Mouse (Mus musculus): ENCODE measurements around the gene Tpte. TPM values are rescaled to one million over a fixed set of nuclear protein-coding genes. Genes with fewer than 3 reads are reported as not detected.
A peak's percentile ranks its signal among the peaks of the same experiment; 100 is the strongest.

Tpte gene
- polyA plus RNA-seq (2015; fragmentation: Nextera tagmentation; extraction: Ambion mirVana) = not detected in 2 replicates

DNA sequence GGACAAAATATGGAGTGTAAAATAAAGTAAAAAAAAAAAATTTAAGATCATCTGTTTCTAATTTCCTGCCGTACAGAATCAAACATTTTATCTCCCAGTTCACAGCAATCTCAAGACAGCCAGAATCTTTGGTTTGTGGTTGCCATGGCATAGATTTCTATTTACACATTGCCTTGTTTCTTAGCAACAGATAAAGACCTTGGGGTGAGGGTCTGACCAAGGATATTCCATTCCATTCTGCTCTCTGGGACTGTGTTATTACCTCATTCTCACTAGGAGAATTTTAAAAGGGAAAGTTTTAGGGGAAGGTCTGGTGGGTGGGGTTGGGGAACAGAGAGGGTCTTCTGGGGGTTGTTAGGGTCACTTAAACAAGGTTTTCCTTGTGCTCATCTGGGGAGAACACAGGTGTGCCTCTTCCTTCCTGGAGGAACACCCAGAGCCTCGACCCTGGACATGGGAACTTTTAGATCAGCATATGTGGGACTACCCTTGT is at the start of gene Tpte:
Tpte (plus strand) TSS at position 443 of the 493 bp plus-strand sequence.
- H3K36me3 ChIP-seq (ENCODE audit: control insufficient read depth, insufficient read depth) = no peaks in the 10 kb centered on the region
- H3K27me3 ChIP-seq (replicated peaks; ENCODE audit: control insufficient read depth, insufficient read depth, low read length) = no peaks in the 10 kb centered on the region
- no peaks in the 10 kb centered on the region for H3K9me3 ChIP-seq (ENCODE audit: control insufficient read depth, low read length)
- H3K4me3 ChIP-seq (replicated peaks; ENCODE audit: low read length) = no peak within 1 kb of the TSS
- no peak for ATAC-seq
- no peak within 1 kb of the TSS for H3K9ac ChIP-seq (replicated peaks; ENCODE audit: low read depth, low read length)
- no peak within 1 kb of the TSS for H3K4me2 ChIP-seq (ENCODE audit: low read length)
- H3K4me1 ChIP-seq (replicated peaks; ENCODE audit: control insufficient read depth, insufficient read depth, low read length) = no peaks in the 10 kb centered on the region; the same call in 1 of the 2 replicates
- 76% methylated on average over 2 of the region's 2 CpGs for WGBS
- no peak within 1 kb of the TSS for H3K27ac ChIP-seq (ENCODE audit: low read length)

GRCm38 (mm10) chr8:22242986-22243385 is 40.3 kb upstream of the Tpte start:
- H3K9me3 ChIP-seq (ENCODE audit: control insufficient read depth, low read length) = no peaks in the 10 kb centered on the region
- H3K4me1 ChIP-seq (replicated peaks; ENCODE audit: control insufficient read depth, insufficient read depth, low read length) = peaks cover under 1% of the 10 kb centered on the region; the same call in 1 of the 2 replicates
- 88% methylated on average over 9 of the region's 9 CpGs for WGBS
- H3K4me2 ChIP-seq (ENCODE audit: low read length) = no peak overlapping the region
- ATAC-seq = no peak
- H3K27me3 ChIP-seq (replicated peaks; ENCODE audit: control insufficient read depth, insufficient read depth, low read length) = no peaks in the 10 kb centered on the region
- no peaks in the 10 kb centered on the region for H3K36me3 ChIP-seq (ENCODE audit: control insufficient read depth, insufficient read depth)
- H3K9ac ChIP-seq (replicated peaks; ENCODE audit: low read depth, low read length) = no peak overlapping the region
- H3K4me3 ChIP-seq (replicated peaks; ENCODE audit: low read length) = no peak overlapping the region
- H3K27ac ChIP-seq (ENCODE audit: low read length) = no peak overlapping the region

- Histone ChIP-seq H3K36me3 (ENCODE audit: control insufficient read depth, insufficient read depth) (no peaks in the 10 kb centered on the region), H3K4me2 (ENCODE audit: low read length) (no peak overlapping the region), H3K9ac (replicated peaks; ENCODE audit: low read depth, low read length) (no peak overlapping the region), H3K4me3 (replicated peaks; ENCODE audit: low read length) (no peak overlapping the region), H3K27me3 (replicated peaks; ENCODE audit: control insufficient read depth, insufficient read depth, low read length) (no peaks in the 10 kb centered on the region), H3K9me3 (ENCODE audit: control insufficient read depth, low read length) (no peaks in the 10 kb centered on the region), H3K27ac (ENCODE audit: low read length) (no peak overlapping the region), H3K4me1 (replicated peaks; ENCODE audit: control insufficient read depth, insufficient read depth, low read length) (peaks cover 3% of the 10 kb centered on the region; the same call in 1 of the 2 replicates)
- no peak for ATAC-seq
- WGBS = 66% methylated on average over 1 of the region's 1 CpGs
These were observed 37.6 kb upstream of the Tpte start for GRCm38 (mm10) chr8:22245663-22246062.

DNA sequence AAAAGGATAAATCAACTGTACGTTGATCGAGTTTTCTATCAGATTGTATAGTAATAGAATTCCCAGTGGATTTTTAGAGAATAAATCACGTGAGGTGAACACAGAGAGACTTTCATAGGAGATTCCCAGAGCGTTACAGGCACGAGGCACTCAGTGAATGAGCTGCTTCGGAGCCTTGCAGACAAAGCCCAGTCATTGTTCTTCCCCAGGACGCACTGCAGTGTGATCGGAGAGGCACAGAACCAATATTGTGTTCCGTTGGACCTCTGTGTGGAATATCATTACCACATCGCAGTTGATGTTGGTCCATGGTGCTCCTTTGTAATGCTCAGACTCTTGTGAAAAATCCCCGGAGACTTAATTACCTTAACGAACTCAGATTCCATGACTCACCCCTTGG is 35.3 kb upstream of the Tpte start:
- no peak for ATAC-seq
- Histone ChIP-seq H3K4me1 (replicated peaks; ENCODE audit: control insufficient read depth, insufficient read depth, low read length) (peaks cover 3% of the 10 kb centered on the region; the same call in 1 of the 2 replicates), H3K4me3 (replicated peaks; ENCODE audit: low read length) (no peak overlapping the region), H3K36me3 (ENCODE audit: control insufficient read depth, insufficient read depth) (no peaks in the 10 kb centered on the region), H3K27ac (ENCODE audit: low read length) (no peak overlapping the region), H3K4me2 (ENCODE audit: low read length) (0 out of 2 replicates have a peak overlapping the region, but pooled peaks have one; percentile 7), H3K9me3 (ENCODE audit: control insufficient read depth, low read length) (no peaks in the 10 kb centered on the region), H3K27me3 (replicated peaks; ENCODE audit: control insufficient read depth, insufficient read depth, low read length) (no peaks in the 10 kb centered on the region), H3K9ac (replicated peaks; ENCODE audit: low read depth, low read length) (no peak overlapping the region)
- WGBS = 38% methylated on average over 12 of the region's 12 CpGs

GRCm38 (mm10) chr8:22249080-22249479 is 34.2 kb upstream of the Tpte start:
- Histone ChIP-seq H3K4me3 (replicated peaks; ENCODE audit: low read length) (no peak overlapping the region), H3K9ac (replicated peaks; ENCODE audit: low read depth, low read length) (no peak overlapping the region), H3K27me3 (replicated peaks; ENCODE audit: control insufficient read depth, insufficient read depth, low read length) (no peaks in the 10 kb centered on the region), H3K36me3 (ENCODE audit: control insufficient read depth, insufficient read depth) (no peaks in the 10 kb centered on the region), H3K27ac (ENCODE audit: low read length) (no peak overlapping the region), H3K4me2 (ENCODE audit: low read length) (no peak overlapping the region), H3K4me1 (replicated peaks; ENCODE audit: control insufficient read depth, insufficient read depth, low read length) (peaks cover 3% of the 10 kb centered on the region; the same call in 1 of the 2 replicates), H3K9me3 (ENCODE audit: control insufficient read depth, low read length) (no peaks in the 10 kb centered on the region)
- WGBS = 80% methylated on average over 9 of the region's 9 CpGs
- ATAC-seq = no peak

- 85% methylated on average over 18 of the region's 18 CpGs for WGBS
These were observed 24.2 kb upstream of the Tpte start for GRCm38 (mm10) chr8:22258946-22259450.

DNA sequence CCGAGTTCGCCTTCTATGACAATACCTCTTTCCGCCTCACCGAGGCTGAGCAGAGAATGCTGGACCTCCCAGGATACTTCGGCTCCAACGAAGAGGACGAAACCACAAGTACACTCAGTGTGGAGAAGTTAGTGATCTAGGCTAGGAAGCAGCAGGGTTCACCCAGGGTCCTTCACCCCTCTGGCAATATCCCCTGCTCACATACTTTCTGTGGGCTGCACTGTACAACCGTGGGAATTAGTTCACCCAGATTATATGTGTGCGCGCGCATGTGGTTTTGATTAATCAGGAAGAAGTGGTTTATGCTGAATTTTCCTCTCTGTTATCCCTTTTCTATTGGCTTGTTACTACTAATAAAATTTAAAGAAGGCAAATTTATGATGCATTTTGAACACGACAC is 23.7 kb upstream of the Tpte start:
- no peaks in the 10 kb centered on the region for H3K36me3 ChIP-seq (ENCODE audit: control insufficient read depth, insufficient read depth)
- no peaks in the 10 kb centered on the region for H3K4me1 ChIP-seq (replicated peaks; ENCODE audit: control insufficient read depth, insufficient read depth, low read length)
- no peaks in the 10 kb centered on the region for H3K27me3 ChIP-seq (replicated peaks; ENCODE audit: control insufficient read depth, insufficient read depth, low read length)
- H3K4me3 ChIP-seq (replicated peaks; ENCODE audit: low read length) = no peak overlapping the region
- WGBS = 77% methylated on average over 12 of the region's 12 CpGs
- ATAC-seq = no peak
- H3K9ac ChIP-seq (replicated peaks; ENCODE audit: low read depth, low read length) = no peak overlapping the region
- H3K4me2 ChIP-seq (ENCODE audit: low read length) = no peak overlapping the region
- no peaks in the 10 kb centered on the region for H3K9me3 ChIP-seq (ENCODE audit: control insufficient read depth, low read length)
- H3K27ac ChIP-seq (ENCODE audit: low read length) = no peak overlapping the region

More at GRCm38 (mm10) chr8:22258946-22259450, 24.2 kb upstream of the Tpte start:
- no peaks in the 10 kb centered on the region for H3K36me3 ChIP-seq (ENCODE audit: control insufficient read depth, insufficient read depth)
- no peak overlapping the region for H3K4me2 ChIP-seq (ENCODE audit: low read length)
- no peak for ATAC-seq
- H3K9me3 ChIP-seq (ENCODE audit: control insufficient read depth, low read length) = no peaks in the 10 kb centered on the region
- no peak overlapping the region for H3K4me3 ChIP-seq (replicated peaks; ENCODE audit: low read length)
- no peak overlapping the region for H3K27ac ChIP-seq (ENCODE audit: low read length)
- no peaks in the 10 kb centered on the region for H3K27me3 ChIP-seq (replicated peaks; ENCODE audit: control insufficient read depth, insufficient read depth, low read length)
- H3K4me1 ChIP-seq (replicated peaks; ENCODE audit: control insufficient read depth, insufficient read depth, low read length) = no peaks in the 10 kb centered on the region
- H3K9ac ChIP-seq (replicated peaks; ENCODE audit: low read depth, low read length) = no peak overlapping the region

DNA sequence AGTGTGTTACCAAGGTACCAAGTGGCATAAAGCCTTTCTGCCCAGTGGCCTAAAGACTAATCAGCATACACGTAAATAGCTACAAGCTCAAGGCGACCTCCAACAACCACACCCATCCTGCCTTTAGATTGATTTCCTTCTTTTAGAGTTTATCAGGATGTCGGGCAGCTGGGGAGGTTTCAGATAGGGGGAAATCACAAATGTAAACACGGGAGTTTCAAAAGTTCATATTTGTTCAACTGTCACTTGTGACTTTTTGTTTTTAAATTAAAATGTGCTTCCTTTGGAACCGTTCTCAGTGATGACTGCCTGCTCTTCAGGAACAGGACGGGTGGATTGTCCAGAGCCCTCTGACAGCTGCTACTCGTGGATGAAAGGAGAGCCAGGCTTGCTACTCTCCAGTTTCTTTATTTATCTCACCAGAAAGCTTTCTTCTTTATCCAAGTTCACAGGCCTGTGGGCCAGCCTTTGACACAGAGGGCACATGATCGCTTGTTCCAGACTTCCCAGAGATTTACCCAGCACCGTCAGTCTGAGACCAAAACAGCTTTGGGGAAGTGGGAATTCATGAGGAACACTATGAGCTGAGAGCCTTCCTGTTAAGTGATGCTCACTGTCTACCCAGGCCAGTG is 23.0 kb upstream of the Tpte start:
- no peaks in the 10 kb centered on the region for H3K4me1 ChIP-seq (replicated peaks; ENCODE audit: control insufficient read depth, insufficient read depth, low read length)
- WGBS = 62% methylated on average over 9 of the region's 9 CpGs
- H3K9ac ChIP-seq (replicated peaks; ENCODE audit: low read depth, low read length) = no peak overlapping the region
- no peak overlapping the region for H3K27ac ChIP-seq (ENCODE audit: low read length)
- no peaks in the 10 kb centered on the region for H3K9me3 ChIP-seq (ENCODE audit: control insufficient read depth, low read length)
- no peak overlapping the region for H3K4me2 ChIP-seq (ENCODE audit: low read length)
- H3K27me3 ChIP-seq (replicated peaks; ENCODE audit: control insufficient read depth, insufficient read depth, low read length) = no peaks in the 10 kb centered on the region
- no peak overlapping the region for H3K4me3 ChIP-seq (replicated peaks; ENCODE audit: low read length)
- no peak for ATAC-seq
- H3K36me3 ChIP-seq (ENCODE audit: control insufficient read depth, insufficient read depth) = no peaks in the 10 kb centered on the region

DNA sequence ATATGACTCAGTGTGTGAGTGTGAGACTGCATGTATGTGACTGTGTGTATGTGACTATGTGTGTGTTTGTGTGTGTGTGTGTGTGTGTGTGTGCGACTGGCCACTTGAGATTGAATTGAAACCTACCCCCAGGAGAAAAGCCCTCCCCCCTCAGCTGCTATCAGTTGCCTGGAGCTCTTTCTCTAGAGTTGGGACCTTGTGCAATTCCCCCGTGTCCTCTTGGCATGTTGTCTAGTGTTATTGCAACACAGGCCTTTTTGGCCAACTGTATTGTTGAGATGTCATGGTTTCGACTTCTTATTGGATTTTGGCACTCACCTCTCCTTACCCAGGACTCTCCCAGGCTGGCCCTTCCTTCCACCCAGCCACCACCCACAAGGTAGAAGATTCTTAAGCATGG is 21.0 kb upstream of the Tpte start:
- no peak for ATAC-seq
- H3K4me3 ChIP-seq (replicated peaks; ENCODE audit: low read length) = no peak overlapping the region
- no peak overlapping the region for H3K4me2 ChIP-seq (ENCODE audit: low read length)
- no peaks in the 10 kb centered on the region for H3K4me1 ChIP-seq (replicated peaks; ENCODE audit: control insufficient read depth, insufficient read depth, low read length)
- 93% methylated on average over 3 of the region's 3 CpGs for WGBS
- H3K36me3 ChIP-seq (ENCODE audit: control insufficient read depth, insufficient read depth) = no peaks in the 10 kb centered on the region
- H3K9ac ChIP-seq (replicated peaks; ENCODE audit: low read depth, low read length) = no peak overlapping the region
- no peak overlapping the region for H3K27ac ChIP-seq (ENCODE audit: low read length)
- no peaks in the 10 kb centered on the region for H3K27me3 ChIP-seq (replicated peaks; ENCODE audit: control insufficient read depth, insufficient read depth, low read length)
- H3K9me3 ChIP-seq (ENCODE audit: control insufficient read depth, low read length) = no peaks in the 10 kb centered on the region

Data from forebrain, embryonic 16.5 days (tissue).